Mouse (Mus musculus) midbrain, embryonic 15.5 days (tissue): ENCODE data around the gene Cnppd1. TPM values are rescaled to one million over a fixed set of nuclear protein-coding genes. Genes with fewer than 3 reads are reported as not detected.

Experiments used
- polyA plus RNA-seq: library from polyadenylated mRNA; unstranded; fragments of >200 nt; fragmentation: Nextera tagmentation; extraction: Ambion mirVana; gene quantifications from 2 replicates; pipeline ENCODE4 v1.2.1, GENCODE M21; 2015

Gene Cnppd1
- polyA plus RNA-seq, 1 experiment from 2014 or later: 58.8 TPM

Other genes starting within 250 kb of the Cnppd1 start
- 0.38 and 0.72 TPM in 2 replicates for gene Cryba2, start 249.6 kb downstream of the Cnppd1 start, polyA plus RNA-seq
- gene Cfap65, start 207.1 kb downstream of the Cnppd1 start, polyA plus RNA-seq: 0.90 and 0.93 TPM in 2 replicates
- gene Ihh, start 191.0 kb downstream of the Cnppd1 start, polyA plus RNA-seq: 0.10 and 0.11 TPM in 2 replicates
- gene Nhej1, start 17.5 kb downstream of the Cnppd1 start, polyA plus RNA-seq: 5.1 and 6.0 TPM in 2 replicates
- not detected in 2 replicates for gene Slc23a3, start 8.8 kb downstream of the Cnppd1 start, polyA plus RNA-seq
- gene Retreg2, start 67 bp upstream of the Cnppd1 start, polyA plus RNA-seq: 143 and 153 TPM in 2 replicates
- 38.3 and 41.1 TPM in 2 replicates for gene Zfand2b, start 25.9 kb upstream of the Cnppd1 start, polyA plus RNA-seq
- 45.7 and 46.0 TPM in 2 replicates for gene Abcb6, start 37.7 kb upstream of the Cnppd1 start, polyA plus RNA-seq
- 27.6 and 27.7 TPM in 2 replicates for gene Ankzf1, start 49.4 kb upstream of the Cnppd1 start, polyA plus RNA-seq
- gene Atg9a, start 49.5 kb upstream of the Cnppd1 start, polyA plus RNA-seq: 59.2 and 63.3 TPM in 2 replicates
- gene Glb1l, start 68.1 kb upstream of the Cnppd1 start, polyA plus RNA-seq: 21.8 and 24.0 TPM in 2 replicates
- gene Stk16, start 68.1 kb upstream of the Cnppd1 start, polyA plus RNA-seq: 156 and 169 TPM in 2 replicates
- gene Tuba4a, start 77.2 kb upstream of the Cnppd1 start, polyA plus RNA-seq: 7.9 and 12.7 TPM in 2 replicates
- gene A630095N17Rik, start 89.4 kb upstream of the Cnppd1 start, polyA plus RNA-seq: not detected in 2 replicates
- 72.9 and 82.1 TPM in 2 replicates for gene Dnajb2, start 93.7 kb upstream of the Cnppd1 start, polyA plus RNA-seq
- gene Ptprn, start 121.8 kb upstream of the Cnppd1 start, polyA plus RNA-seq: 24.2 and 26.6 TPM in 2 replicates
- 167 and 169 TPM in 2 replicates for gene Resp18, start 135.7 kb upstream of the Cnppd1 start, polyA plus RNA-seq
- gene Dnpep, start 175.3 kb upstream of the Cnppd1 start, polyA plus RNA-seq: 152 and 162 TPM in 2 replicates
- gene Des, start 217.6 kb upstream of the Cnppd1 start, polyA plus RNA-seq: 1.5 and 2.0 TPM in 2 replicates
- 20.8 and 21.3 TPM in 2 replicates for gene Speg, start 232.6 kb upstream of the Cnppd1 start, polyA plus RNA-seq